Mouse (Mus musculus) hindbrain, embryonic 12.5 days (tissue): ENCODE results near the gene Luzp1. TPM values are rescaled to one million over a fixed set of nuclear protein-coding genes. Genes with fewer than 3 reads are reported as not detected.

ENCODE experiments used
- ATAC-seq: fragments of 200-750 bp; cut with Nextera tagmentation; 2 replicates; pipeline ENCODE4 v1.8.0; 2017; ENCODE audit warnings: moderate TSS enrichment; ENCODE audit not compliant: low FRiP score
- H3K27ac ChIP-seq: fragments of 300-500 bp; sonication (generic); 2 replicates; pipeline ENCODE4 v1.5.1; 2016; ENCODE audit warnings: mild to moderate bottlenecking
- H3K27me3 ChIP-seq: fragments of 300-500 bp; sonication (generic); 2 replicates; pipeline ENCODE4 v1.6.1; 2016; ENCODE audit warnings: mild to moderate bottlenecking
- H3K36me3 ChIP-seq: fragments of 300-500 bp; sonication (generic); 2 replicates; pipeline ENCODE4 v1.6.1; 2016; ENCODE audit warnings: mild to moderate bottlenecking
- H3K4me1 ChIP-seq: fragments of 300-500 bp; sonication (generic); 2 replicates; pipeline ENCODE4 v1.6.1; 2016
- H3K4me2 ChIP-seq: fragments of 300-500 bp; sonication (generic); replicated peaks from 2 replicates; pipeline ENCODE4 v1.6.1; 2016; ENCODE audit warnings: mild to moderate bottlenecking
- H3K4me3 ChIP-seq: fragments of 300-500 bp; sonication (generic); 2 replicates; pipeline ENCODE4 v1.5.1; 2016; ENCODE audit warnings: mild to moderate bottlenecking
- H3K9ac ChIP-seq: fragments of 300-500 bp; sonication (generic); 2 replicates; pipeline ENCODE4 v1.6.1; 2016; ENCODE audit warnings: mild to moderate bottlenecking, moderate library complexity
- H3K9me3 ChIP-seq: fragments of 300-500 bp; sonication (generic); replicated peaks from 2 replicates; pipeline ENCODE4 v1.6.1; 2016; ENCODE audit warnings: mild to moderate bottlenecking
- WGBS: fragments of 180-500 bp; shearing (Covaris S2); methylation state at CpG from one replicate; pipeline ENCODE4 v1.1.7; 2016; 5-methylcytosine and 5-hydroxymethylcytosine counted together
- polyA plus RNA-seq: library from polyadenylated mRNA; unstranded; fragments of >200 nt; fragmentation: Nextera tagmentation; extraction: Ambion mirVana; gene quantifications from 2 replicates; pipeline ENCODE4 v1.2.1, GENCODE M21; 2016

Gene Luzp1
- polyA plus RNA-seq, 1 experiment from 2014 or later, result 83.1 TPM

DNA sequence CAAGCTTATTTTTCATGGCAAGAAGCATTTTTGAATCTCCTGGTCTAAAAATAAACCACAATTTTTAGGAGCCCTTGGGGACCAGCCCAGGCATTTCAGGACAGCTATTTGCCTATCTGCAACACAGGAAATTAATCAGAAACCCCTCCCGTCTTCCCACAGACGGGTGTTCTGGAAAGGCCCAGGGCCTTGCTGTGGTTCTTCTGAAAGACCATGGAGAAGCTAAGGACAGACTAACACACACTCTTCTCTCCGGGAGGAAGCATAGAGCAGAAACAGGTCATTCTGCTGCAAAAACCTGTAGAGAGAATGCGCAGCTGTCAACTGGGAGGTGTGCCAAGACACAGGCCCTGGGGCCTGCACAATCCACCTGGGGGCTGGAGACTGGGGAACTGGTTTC is 3.3 kb upstream of the Luzp1 start:
- Histone ChIP-seq H3K27me3 (peaks cover 40% of the 10 kb centered on the region), H3K4me1 (peaks cover 29% of the 10 kb centered on the region)

DNA sequence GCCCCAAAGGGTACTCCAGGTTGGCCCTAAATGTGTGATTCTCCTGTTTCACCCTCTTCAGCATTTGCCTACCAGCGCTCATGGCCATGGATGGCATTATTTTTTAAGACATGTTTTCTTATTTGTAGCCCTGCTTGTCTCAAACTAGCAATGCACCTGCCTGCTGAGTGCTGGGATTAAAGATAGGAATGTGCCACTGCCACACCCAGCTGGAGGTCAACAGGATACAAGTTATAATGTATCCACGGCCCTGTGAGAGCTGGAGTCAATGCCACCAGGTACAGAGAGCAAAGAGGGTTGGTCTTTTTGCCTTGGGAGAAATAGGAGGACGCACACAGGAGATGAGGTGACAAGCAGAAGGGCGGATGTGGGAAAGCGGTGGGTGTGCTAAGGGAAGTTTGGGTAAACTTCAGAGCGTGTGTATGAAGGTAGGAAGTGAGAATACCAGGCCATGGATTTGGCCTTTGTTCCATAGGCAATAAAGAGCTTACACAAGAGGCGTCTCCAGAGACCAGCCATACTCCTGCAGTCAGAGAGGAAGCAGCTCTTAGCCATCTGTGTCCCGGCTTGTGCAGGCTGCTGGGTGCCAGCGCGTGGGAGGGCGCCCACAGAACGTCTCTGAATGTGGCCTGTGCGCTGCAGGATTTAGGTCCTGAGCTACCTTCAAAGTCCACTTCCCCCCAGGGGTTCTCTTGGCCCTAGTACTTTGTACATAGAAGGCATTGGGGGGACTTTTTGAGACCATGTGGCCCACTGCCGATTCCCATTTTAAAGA is 821 bp upstream of the Luzp1 start:
- H3K4me2 ChIP-seq, result peak overlapping the region; percentile 65; the same call in 1 of the 2 replicates
- ATAC-seq, result peak; percentile 29
- H3K9me3 ChIP-seq, result no peaks in the 10 kb centered on the region
- peaks cover 21% of the 10 kb centered on the region for H3K27me3 ChIP-seq
- no peak overlapping the region for H3K27ac ChIP-seq
- H3K36me3 ChIP-seq, result no peaks in the 10 kb centered on the region
- 78% methylated on average over 14 of the region's 14 CpGs for WGBS
- no peak overlapping the region for H3K4me3 ChIP-seq
- peaks cover 27% of the 10 kb centered on the region for H3K4me1 ChIP-seq
- H3K9ac ChIP-seq, result no peak overlapping the region

More for the DNA sequence above, 3.3 kb upstream of the Luzp1 start:
- no peak for ATAC-seq
- no peak overlapping the region for H3K4me3 ChIP-seq
- no peaks in the 10 kb centered on the region for H3K9me3 ChIP-seq
- H3K27ac ChIP-seq, result no peak overlapping the region
- no peak overlapping the region for H3K4me2 ChIP-seq
- no peak overlapping the region for H3K9ac ChIP-seq
- 75% methylated on average over 4 of the region's 4 CpGs for WGBS
- H3K36me3 ChIP-seq, result no peaks in the 10 kb centered on the region

DNA sequence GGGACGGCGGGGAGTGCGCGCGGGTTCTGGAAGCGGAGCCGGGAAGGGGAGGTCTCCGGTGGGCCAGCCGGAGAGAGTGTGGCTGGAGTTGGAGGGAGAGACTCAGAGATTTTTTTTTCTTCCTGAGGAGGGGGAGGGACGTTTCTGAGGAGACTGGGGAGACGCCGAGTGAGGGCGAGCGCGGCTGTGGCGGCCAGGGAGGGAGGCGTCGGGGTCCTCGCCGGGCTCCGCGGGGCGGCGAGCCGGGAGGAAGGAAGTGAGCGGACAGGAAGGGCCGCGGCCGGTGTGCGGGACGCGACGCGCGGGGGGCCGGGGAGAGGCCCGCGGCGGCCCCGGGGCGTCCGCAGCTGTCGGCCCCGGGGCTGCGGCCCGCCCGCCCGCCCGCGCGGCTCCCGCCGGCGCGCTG is 383 bp downstream of the Luzp1 start:
- Histone ChIP-seq H3K4me2 (peak overlapping the region; percentile 65), H3K9me3 (no peaks in the 10 kb centered on the region), H3K27me3 (peaks cover 11% of the 10 kb centered on the region; the same call in 1 of the 2 replicates), H3K4me3 (peak overlapping the region; percentile 92), H3K36me3 (no peaks in the 10 kb centered on the region), H3K27ac (peak overlapping the region; percentile 93), H3K4me1 (peaks cover 26% of the 10 kb centered on the region), H3K9ac (peak overlapping the region; percentile 88)
- under 1% methylated on average over 31 of the region's 55 CpGs for WGBS
- peak; percentile 87 for ATAC-seq

DNA sequence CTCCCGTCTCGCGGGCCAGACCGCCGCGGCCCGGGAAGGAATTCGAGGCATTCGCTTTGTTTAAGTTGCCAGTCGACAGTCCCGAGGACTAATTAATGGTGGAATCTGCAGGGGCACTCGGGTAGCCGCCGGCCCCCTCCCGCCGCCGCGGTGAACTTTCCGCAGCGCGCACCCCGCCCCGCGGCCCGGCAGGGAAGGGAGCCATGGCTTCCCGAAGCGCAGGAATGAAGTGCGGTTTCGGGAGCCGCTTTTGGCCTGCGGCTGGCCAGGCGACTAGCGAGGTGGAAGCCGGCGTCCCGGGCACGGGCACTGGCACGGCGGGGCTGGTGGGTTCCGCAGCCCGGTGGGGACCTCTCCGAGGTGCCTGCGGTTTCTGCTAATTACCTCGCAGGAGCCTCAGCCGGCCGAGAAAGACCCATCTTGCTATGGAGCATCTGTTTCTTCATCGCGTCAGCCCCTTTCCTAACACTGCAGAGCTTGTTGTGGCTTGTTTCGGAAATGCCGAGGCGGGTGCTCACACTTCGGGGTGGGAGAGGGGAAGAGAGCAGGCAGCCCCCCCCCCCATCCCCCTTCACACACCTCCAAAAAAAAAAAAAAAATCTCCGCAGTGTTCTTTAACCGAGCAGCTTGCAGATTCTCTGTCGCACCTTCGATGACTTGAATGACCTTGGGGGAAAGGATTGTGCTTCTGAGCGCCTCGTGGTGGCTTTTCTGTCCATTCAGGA is 948 bp downstream of the Luzp1 start:
- peak overlapping the region; percentile 92 for H3K4me3 ChIP-seq
- peaks cover 26% of the 10 kb centered on the region for H3K4me1 ChIP-seq
- no peaks in the 10 kb centered on the region for H3K36me3 ChIP-seq
- peaks cover 7% of the 10 kb centered on the region; the same call in 1 of the 2 replicates for H3K27me3 ChIP-seq
- under 1% methylated on average over 54 of the region's 58 CpGs for WGBS
- ATAC-seq, result peak; percentile 49
- peak overlapping the region; percentile 65 for H3K4me2 ChIP-seq
- peak overlapping the region; percentile 88 for H3K9ac ChIP-seq
- H3K9me3 ChIP-seq, result no peaks in the 10 kb centered on the region
- H3K27ac ChIP-seq, result peak overlapping the region; percentile 93

DNA sequence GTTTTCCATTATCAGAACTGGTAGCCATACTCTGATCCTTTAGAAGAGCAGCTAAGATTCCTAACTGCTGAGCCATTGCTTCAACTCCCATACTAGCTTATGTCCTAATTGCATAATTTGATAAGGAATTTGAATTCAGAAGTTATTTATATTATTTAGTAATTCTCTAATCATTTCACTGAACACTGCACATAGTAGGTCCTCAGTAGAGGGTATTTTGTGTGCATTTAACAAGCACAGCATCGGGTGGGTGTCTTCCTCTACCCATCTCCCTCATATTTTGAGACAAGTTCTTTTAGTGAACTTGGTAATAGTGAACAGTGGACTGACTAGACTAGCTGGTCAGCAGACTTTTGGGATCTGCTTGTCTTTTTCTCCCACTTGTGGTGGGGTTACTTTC is 7.1 kb downstream of the Luzp1 start:
- Histone ChIP-seq H3K27ac (no peak overlapping the region), H3K9me3 (no peaks in the 10 kb centered on the region), H3K4me2 (no peak overlapping the region), H3K4me1 (peaks cover 14% of the 10 kb centered on the region), H3K4me3 (no peak overlapping the region), H3K27me3 (no peaks in the 10 kb centered on the region), H3K9ac (no peak overlapping the region), H3K36me3 (no peaks in the 10 kb centered on the region)
- ATAC-seq, result no peak
- 91% methylated on average over 1 of the region's 1 CpGs for WGBS

DNA sequence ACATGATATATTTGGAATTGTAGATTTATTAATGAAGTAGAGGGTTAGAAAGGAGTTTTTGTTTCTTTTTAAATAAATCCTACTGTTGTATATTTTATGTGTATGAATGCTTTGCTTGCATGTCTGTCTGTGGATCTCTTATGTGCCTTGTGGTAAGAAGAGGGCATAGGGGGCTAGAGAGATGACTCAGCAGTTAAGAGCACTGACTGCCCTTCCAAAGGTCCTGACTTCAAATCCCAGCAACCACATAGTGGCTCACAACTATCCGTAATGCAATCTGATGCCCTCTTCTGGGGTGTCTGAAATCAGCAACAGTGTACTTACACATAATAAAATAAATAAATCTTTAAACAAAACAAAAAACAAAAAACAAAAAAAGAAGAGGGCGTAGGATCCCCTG is 17.0 kb downstream of the Luzp1 start:
- no peak for ATAC-seq
- no peaks in the 10 kb centered on the region for H3K27me3 ChIP-seq
- no peak overlapping the region for H3K9ac ChIP-seq
- no peaks in the 10 kb centered on the region for H3K9me3 ChIP-seq
- no peak overlapping the region for H3K4me3 ChIP-seq
- H3K27ac ChIP-seq, result no peak overlapping the region
- H3K4me1 ChIP-seq, result no peaks in the 10 kb centered on the region
- H3K4me2 ChIP-seq, result no peak overlapping the region
- 0 out of 2 replicates have a peak, but pooled peaks cover 2% of the 10 kb centered on the region for H3K36me3 ChIP-seq
- WGBS, result 86% methylated on average over 2 of the region's 2 CpGs

DNA sequence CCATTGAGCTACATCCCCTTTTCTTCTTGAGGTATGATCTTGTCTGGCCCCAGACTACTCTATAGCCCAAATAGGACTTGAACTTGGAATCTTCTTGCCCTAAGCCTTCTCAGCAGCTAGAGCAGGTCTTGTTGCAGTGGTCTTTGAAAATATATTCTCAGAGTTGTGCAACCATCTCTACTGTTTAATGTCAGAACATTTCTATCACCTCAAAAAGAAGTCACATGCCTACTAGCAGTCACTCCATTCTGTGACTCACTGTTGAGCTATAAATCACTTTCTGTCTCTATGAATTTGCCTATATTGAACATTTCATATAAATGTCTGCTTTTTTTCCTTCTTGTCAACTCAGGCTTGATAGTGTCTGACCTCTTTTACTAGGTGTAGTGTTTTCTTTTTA is 26.4 kb downstream of the Luzp1 start:
- Histone ChIP-seq H3K4me2 (no peak overlapping the region), H3K9ac (no peak overlapping the region), H3K36me3 (no peaks in the 10 kb centered on the region), H3K27ac (no peak overlapping the region), H3K4me1 (no peaks in the 10 kb centered on the region), H3K4me3 (no peak overlapping the region), H3K9me3 (no peaks in the 10 kb centered on the region), H3K27me3 (no peaks in the 10 kb centered on the region)
- no peak for ATAC-seq

DNA sequence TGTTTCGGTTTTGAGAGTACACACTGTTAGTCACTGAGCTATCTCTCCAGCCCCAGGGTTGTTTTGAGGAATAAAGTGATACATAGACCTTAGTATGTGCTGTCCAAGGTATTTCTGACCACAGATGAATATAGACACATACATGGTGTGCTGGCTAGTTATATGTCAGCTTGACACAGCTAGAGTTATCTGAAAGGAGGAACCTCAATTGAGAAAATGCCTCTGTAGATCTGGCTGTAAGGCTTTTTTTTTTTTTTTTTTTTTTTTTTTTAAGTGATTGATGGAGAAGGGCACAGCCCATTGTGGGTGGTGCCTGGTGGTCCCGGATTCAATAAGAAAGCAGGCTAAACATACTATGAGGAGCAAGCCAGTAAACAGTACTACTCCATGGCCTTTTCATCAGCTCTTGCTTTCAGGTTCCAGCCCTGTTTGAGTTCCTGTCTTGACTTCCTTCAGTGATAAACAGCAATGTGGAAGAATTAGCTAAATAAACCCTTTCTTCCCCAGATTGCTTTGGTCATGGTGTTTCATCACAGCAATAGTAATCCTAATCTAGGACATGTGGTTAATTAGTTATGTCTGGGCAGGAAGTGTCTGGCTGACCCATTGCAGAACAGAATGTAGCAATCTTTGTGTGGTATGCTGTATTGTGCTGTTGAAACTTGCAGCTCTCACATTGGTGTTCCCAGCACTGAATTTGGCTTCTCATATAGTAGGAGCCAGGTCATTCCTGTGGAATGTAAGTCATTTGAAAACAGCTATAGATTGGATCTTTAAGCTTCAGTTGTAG is 36.1 kb downstream of the Luzp1 start:
- Histone ChIP-seq H3K4me2 (no peak overlapping the region), H3K27ac (no peak overlapping the region), H3K9me3 (no peaks in the 10 kb centered on the region), H3K9ac (no peak overlapping the region), H3K36me3 (no peaks in the 10 kb centered on the region), H3K4me1 (no peaks in the 10 kb centered on the region; the same call in 1 of the 2 replicates), H3K4me3 (no peak overlapping the region), H3K27me3 (no peaks in the 10 kb centered on the region)
- ATAC-seq, result no peak
- 58% methylated on average over 2 of the region's 2 CpGs for WGBS

DNA sequence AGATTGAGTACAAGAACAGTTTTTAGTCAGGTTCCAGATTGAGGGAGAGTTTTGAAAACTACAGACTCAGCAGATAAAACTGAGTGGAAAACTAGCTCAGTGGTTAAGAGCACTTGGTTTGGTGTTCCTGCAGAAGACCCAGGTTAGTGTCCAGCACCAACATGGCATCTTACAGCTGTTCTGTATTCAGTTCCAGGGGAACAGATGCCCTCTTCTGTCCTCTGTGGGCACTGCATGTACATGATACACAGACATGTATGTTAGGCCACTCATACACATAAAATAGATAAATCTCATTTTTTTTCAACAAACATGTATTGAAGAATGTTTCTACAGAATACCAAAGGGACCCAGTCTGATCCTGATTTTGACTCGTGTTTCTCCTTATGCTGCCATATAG is 40.3 kb downstream of the Luzp1 start:
- no peak overlapping the region for H3K4me3 ChIP-seq
- H3K4me2 ChIP-seq, result no peak overlapping the region
- no peaks in the 10 kb centered on the region for H3K27me3 ChIP-seq
- no peaks in the 10 kb centered on the region for H3K9me3 ChIP-seq
- no peak overlapping the region for H3K27ac ChIP-seq
- H3K36me3 ChIP-seq, result no peaks in the 10 kb centered on the region
- ATAC-seq, result no peak
- no peak overlapping the region for H3K9ac ChIP-seq
- 75% methylated on average over 1 of the region's 1 CpGs for WGBS
- H3K4me1 ChIP-seq, result peaks cover 9% of the 10 kb centered on the region; the same call in 1 of the 2 replicates

DNA sequence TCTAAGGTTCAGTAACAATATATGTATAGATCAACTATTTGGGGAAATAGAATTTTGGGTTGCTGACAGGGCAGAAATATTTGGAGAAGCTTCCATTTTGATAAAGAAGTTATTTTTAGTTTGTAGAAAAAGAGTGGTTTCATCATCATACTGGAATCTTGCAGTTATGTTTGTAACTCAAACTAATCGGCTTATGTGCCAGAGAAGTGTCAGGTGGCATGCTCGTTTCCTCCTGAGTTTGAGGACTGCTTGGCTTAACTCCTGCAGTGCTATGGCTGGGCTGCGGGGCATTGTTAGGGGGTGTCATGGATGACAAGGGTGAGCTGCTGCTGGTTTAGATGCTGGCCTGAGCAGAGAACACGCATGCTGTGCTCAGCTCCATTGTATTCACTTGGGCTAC is 42.1 kb downstream of the Luzp1 start:
- H3K36me3 ChIP-seq, result no peaks in the 10 kb centered on the region
- H3K9me3 ChIP-seq, result no peaks in the 10 kb centered on the region
- no peak overlapping the region for H3K27ac ChIP-seq
- no peak overlapping the region for H3K9ac ChIP-seq
- no peak overlapping the region for H3K4me3 ChIP-seq
- H3K4me1 ChIP-seq, result peaks cover 11% of the 10 kb centered on the region; the same call in 1 of the 2 replicates
- no peaks in the 10 kb centered on the region for H3K27me3 ChIP-seq
- WGBS, result 56% methylated on average over 4 of the region's 4 CpGs
- H3K4me2 ChIP-seq, result no peak overlapping the region
- ATAC-seq, result no peak

DNA sequence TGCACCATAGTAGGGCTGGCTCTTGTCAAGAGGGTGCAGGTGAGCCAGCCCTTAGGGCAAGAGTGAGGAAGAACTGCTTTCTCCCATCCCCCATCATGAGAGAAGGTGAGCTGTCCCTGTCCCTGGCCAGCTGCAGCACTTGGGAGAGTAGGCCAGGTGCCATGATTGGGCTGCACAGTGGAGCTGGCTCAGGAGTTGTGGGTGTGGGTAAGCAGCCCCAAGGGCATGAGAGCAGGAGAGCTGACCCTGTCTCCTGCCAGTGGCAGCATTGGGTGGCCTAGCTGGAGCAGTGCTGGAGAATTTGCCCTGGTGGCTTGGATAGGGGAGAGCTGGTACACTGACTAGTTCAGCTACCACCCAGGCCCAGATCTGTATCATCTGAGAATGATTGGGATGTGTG is 43.3 kb downstream of the Luzp1 start:
- Histone ChIP-seq H3K4me1 (peaks cover 11% of the 10 kb centered on the region; the same call in 1 of the 2 replicates), H3K27me3 (no peaks in the 10 kb centered on the region), H3K27ac (no peak overlapping the region), H3K36me3 (no peaks in the 10 kb centered on the region), H3K9me3 (no peaks in the 10 kb centered on the region), H3K9ac (no peak overlapping the region), H3K4me3 (no peak overlapping the region), H3K4me2 (no peak overlapping the region)
- ATAC-seq, result no peak

DNA sequence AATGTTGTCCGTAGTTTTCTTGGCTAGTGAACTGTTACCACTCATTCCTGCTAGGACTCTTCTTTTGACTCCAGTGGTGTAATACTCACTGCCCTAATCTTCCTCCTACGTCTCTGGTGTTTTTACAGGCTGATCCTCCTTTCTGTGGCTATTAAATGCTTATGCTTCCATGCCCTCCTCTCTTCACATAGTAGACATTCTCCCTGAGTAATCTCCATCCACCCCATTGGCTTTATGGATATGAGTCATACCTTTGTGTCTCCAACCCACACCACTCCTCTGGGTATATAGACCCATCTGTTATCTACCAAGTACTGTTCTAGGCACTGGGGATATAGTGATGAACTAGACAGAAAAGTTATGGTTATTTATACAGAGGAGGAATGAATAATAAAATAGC is 48.6 kb downstream of the Luzp1 start:
- no peak overlapping the region for H3K9ac ChIP-seq
- 95% methylated on average over 2 of the region's 2 CpGs for WGBS
- H3K27me3 ChIP-seq, result no peaks in the 10 kb centered on the region
- no peaks in the 10 kb centered on the region for H3K9me3 ChIP-seq
- no peak for ATAC-seq
- H3K4me3 ChIP-seq, result no peak overlapping the region
- no peak overlapping the region for H3K4me2 ChIP-seq
- peaks cover 4% of the 10 kb centered on the region; the same call in 1 of the 2 replicates for H3K36me3 ChIP-seq
- peaks cover 5% of the 10 kb centered on the region; the same call in 1 of the 2 replicates for H3K4me1 ChIP-seq
- H3K27ac ChIP-seq, result no peak overlapping the region
